Mouse (Mus musculus) v-Abl transformed pro-B cells (cell line): ENCODE results near the gene Nfil3.

Source experiments
- in situ Hi-C, 2 experiments: fragments of 400-800 bp; cut with MboI; formaldehyde crosslinking; loops; one replicate each; pipeline ENCODE4 v1.15.1; 2025; ENCODE audit not compliant: unreplicated experiment in 2 of 2

The Nfil3 gene

DNA sequence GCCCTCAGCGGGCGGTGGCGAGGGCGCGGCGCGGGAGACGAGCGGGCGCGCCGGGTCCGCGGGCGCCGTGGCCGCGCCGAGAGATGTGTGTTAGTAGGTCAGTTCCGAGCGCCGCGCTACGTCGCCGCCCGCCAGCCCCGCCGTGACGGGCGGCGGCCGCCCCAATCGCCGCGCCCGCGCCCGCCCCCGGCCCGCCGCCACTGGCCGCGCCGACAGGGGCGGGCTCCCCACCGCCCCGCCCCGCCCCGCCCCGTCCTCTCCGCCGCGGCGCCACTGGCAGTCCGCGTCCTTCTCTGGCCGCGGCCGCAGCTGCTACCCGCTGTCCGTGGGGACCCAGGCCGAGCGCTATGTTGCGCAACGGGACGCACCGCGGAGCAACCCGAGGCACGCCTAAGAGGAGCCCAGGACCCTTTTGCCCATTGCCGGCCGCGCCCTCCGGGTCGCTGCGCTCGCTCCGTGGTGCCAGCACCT, at the start of gene Nfil3:
Gene Nfil3, minus strand, starts transcription at position 123 of the 471 bp plus-strand sequence.
- in situ Hi-C loops: loop anchor here (5.0 to 25.0 kb wide), 4 partner anchors 146 to 1144 kb away; partner anchors contain the start of gene Gadd45g (in 2 of the 2)

DNA sequence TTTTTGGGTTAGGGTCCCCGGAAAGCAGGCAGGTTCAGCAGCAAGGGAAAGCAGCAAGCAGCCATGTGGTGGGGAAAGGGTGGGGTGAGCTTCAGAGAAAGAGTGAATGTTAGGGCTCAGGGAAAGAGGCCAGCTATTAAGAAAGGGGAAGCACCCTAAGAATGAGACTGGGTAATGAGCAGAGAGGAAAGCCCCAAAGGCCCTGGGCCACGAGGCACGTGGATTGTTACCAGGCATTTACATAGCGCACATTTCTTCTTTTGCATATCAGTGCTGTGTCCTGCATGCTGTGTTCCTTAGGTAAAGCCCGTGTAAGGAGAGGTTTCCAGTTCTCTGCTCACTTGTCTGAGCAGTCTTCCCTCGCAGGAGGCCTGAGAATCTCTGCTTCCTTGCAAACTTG, 43.4 kb upstream of the Nfil3 start:
- in situ Hi-C loops: no loop called here

DNA sequence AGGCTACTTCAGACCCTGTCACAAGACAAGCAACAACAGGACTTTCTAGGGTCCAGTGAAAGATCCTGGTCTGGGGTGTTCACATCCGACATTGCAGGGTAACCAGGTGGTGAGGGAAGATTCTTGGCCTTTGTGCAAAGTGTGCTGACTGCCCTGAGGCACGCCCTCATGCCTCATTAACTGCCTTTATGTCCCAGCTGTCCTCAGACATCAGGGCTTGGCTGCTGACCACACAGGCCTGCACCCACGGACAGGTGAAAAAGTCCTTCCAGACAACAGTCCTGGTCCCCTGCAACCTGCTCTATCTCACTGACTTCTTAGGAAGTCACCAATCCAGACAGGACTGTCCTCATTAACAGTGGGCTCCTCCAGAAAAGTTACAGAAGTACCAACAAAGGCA, 39.4 kb upstream of the Nfil3 start:
- in situ Hi-C loops: no loop called here

DNA sequence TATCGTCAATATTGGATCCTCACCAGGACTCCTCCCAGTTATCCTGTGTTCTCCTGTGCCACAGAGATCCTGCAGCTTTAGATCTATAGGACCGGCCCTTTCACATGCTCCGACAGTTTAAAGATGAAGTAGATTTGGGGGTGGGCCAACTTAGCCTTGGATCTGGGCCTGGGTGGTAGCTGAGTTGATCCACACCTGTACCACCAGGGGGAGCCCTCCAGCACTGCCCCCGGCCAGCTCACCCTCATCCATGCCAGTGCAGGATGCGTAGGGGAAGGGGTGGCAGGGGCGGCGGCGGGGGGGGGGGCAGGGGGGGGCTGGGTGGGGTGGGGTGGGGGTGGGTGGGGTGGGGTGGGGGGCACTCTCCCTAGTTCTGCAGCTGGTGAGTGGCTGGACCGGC, 38.7 kb upstream of the Nfil3 start:
- in situ Hi-C loops: no loop called here

DNA sequence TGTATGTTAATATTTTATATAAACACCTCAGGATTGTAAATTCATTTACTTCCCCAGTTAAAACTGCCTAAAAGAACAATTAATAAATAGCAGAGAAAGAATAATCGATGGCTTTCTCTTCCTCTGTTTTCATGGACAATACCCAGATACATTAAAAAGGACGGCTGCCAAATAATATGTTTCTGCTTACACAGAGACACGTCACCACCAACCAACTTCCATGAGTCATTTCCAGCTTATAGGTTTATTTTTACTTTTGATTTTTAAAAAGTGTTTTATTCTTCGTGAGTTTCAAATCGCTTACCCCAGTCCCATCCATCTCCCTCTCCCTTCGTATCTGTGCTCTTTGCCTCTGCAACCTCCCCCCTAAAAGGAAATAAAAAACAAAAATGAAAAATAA, 38.1 kb upstream of the Nfil3 start:
- in situ Hi-C loops: no loop called here

DNA sequence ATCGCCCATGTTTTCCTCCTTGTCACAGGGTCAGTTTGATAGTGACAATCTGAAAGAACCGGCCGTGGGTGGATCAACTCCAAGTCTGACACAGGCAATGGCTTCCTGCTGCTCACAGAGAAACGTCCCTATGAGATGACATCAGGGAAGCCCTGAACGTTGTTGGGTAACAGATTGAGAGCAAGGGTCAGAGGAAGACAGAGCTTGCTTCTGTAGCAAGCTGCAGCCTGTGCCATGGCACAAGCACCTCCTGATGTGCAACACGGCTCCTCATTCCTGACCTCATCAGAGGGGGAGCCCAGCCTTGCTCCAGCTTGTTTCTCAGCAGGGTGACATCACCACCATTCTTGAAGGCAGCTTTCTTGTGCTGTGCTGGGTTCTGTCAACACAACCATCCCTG, 37.1 kb upstream of the Nfil3 start:
- in situ Hi-C loops: no loop called here

DNA sequence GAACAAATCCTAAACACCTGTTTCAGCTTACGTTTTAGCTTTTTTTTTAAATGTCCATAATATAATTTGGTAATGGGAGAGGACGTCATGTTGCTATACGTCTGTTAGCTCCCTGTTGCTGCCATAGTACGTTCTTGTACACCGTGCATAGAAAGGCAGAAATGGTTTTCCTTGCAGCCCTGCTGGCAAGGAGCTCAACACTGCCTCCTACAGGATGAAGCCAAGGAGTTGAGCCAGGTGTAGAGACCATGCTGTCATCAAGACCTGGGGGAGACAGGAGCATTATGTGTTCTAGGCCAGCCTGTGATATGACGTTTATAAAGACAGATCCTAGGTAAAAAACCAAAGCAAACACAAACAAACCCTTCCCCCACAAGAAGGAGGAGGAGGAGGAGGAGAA, 36.2 kb upstream of the Nfil3 start:
- in situ Hi-C loops: no loop called here

DNA sequence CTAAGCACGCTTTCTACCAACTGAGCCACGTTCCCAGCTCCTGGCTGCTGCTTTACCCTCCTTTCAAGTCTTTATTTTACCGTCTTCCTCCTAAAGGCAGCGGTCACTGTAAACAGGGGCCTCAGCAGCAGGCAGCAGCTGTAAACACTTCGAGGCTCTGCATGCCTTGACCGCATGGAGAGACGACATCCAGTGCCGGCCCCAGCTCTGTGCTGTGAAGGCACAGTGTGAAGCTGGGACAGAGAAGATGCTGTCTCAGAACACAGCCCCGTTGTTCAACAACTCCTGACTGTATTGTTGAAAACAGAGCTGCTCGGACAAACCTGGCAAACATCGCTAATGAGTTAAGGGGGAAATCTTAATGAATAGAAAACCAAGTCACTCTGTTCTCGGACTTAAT, 30.6 kb upstream of the Nfil3 start:
- in situ Hi-C loops: no loop called here

DNA sequence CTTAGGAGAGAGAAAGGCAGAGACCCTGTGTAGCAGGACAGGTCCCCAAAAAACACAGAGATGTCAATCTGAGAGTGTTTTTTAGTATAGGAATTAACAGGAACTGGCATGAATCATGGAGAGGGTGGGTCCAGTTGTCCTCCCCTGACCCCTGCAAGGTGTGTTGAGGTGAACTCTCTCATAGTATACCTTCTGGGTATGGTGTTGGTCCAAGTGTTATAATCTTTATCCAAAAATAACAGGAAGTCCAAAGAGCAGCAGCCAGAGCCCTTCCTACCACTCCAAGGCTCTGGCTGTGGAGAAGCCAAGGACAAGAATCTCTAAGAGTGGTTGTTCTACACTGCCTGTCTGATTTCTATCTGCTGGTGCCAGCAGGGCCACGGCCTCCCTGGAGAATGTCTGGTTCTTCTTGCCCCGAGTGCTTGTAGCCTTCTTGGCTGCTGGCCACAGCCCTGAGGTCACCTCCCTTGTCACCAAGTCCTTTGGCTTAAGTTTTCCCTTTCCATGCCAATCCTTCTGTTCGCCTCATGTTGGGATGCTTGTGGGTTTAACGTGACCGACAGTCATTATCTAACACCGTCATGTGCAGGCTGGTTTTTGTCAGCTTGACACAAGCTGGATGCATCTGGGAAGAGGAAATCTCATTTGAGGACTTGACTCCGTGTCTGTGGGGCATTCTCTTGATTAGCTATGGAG, 27.8 kb upstream of the Nfil3 start:
- in situ Hi-C loops: no loop called here

DNA sequence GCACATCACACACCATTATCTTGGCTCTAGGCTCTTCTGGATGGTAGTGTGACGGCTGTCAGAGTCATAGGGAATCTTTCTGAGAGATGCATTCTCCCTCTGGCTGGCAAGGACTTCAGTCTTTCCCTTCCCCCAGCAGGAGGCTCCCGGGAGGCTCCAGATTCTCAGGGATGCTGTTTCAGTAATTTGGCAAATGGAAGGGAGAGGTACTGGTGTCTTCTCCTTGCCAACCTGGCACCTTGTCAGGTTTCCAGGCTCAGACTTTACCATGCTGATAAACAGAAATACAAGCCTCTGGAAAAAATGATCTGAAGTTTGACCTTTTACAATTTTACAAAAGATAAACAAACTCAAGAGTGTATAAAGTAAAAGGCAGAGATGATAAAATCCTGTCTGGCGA, 26.9 kb upstream of the Nfil3 start:
- in situ Hi-C loops: no loop called here

DNA sequence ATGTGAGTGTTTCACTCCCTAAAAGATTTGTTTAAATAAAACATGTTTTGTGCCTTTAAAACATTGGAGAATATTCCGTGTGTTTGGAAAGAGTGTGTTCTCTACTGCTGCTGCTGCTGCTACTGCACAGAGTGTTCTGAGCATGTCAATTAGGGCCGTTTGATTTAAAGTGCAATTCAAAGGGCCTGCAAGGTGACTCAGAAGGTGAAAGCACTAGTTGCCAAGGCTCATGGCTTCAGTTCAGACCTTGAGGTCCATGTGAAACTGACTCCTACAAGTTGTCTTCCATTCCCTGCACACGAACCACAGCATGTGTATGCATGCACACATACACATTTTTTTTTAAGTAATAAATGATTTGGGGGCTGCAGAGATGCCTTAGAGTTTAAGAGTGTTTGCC, 22.4 kb upstream of the Nfil3 start:
- in situ Hi-C loops: no loop called here

DNA sequence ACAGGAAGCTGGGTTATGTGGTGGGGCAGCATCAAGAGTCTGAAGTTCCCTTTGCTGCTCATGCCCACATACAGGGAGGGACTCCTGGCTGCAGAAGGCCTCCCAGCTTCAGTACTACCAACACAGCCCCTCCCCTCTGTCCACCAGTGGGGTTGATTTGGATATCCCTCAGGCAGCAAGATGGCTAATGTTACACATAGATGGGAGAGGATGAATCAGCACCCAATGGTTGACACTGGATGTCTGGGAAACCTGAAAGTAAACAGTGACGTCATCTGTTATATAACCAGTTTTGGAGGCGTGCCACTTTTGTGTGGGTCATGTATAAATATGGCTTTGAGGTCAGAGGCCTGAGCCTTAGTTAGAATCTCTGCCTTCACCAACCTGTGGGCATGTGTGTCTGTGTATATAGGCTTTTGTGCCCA, 20.6 kb upstream of the Nfil3 start:
- in situ Hi-C loops: no loop called here

DNA sequence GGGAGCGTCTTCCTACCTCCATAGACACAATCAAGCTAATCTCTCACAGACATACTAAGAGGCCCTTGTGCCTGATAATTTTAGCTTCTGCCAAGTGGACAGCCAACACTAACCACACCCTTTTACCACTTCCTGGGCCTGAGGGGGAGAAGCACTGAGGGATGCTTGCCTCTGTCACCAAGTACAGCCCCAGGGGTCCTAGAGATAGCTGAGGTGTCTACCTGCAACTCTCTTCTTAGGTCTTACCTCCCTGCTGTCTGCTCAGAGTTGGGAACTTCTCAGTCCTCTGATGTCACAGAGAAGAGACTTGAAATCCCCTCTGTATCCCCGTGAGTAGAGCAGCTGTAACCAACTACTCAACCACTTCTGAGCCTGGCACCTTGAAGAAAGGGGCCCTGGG, 19.6 kb upstream of the Nfil3 start:
- in situ Hi-C loops: no loop called here

DNA sequence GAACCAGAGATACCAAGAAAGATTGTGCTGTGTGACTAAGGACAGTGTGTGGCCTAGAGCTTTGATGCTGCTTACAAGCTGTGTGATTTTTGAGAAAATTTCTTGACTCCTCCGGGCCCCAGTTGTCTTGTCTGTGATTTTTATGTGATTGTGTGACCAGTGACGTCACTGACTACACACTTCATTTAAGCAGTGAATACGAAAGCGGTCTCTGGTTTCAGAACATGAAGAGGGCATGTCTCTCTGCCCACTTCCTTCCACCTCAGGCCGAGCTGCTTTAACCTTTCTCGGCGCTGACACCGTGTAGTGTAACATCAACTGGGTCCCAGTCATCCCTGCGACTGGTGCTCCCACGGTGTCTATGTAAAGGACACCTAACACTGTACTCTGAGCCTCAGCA, 17.7 kb upstream of the Nfil3 start:
- in situ Hi-C loops: loop anchor here (25.0 kb wide), 1 partner anchor 1161 kb away; the partner anchor contains the start of gene Gadd45g (in 2 of the 2)

DNA sequence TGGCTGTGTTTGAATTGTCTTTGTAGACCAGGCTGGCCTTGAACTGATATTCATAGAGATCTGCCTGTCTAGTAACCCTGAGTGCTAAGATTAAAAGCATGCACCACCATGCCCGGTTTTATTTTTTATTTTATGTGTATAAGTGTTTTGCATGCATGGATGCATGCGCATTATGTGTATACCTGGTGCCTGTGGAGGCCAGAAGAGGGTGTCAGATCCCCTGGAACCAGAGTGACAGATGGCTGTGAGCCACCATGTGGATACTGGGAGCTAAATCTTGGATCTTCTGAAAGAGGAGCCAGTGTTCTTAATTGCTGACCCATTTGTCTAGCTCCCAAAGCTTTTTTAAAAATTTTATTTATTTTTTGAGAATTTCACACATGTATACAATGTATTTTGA, 16.9 kb upstream of the Nfil3 start:
- in situ Hi-C loops: loop anchor here (25.0 kb wide), 1 partner anchor 1161 kb away; the partner anchor contains the start of gene Gadd45g (in 2 of the 2)

DNA sequence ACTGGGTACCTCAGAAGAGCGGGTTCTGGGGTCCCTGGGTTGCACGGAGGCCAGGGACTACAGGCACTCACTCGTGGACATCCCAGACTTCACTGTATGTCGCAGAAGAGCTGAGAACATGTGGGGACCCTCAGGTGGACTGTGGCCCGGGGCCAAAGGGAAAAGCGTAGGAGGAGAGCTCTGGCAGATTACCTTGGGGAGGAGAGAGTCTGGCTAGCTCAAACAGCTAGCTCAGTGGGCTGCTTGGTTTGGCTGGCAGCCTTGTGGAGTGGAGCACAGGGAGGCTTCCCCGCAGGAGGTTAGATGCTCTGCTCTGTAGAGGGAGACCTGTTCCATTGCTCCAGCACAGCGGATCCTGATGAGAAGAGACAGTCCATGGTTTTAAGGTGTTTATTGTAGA, 15.3 kb upstream of the Nfil3 start:
- in situ Hi-C loops: loop anchor here (25.0 kb wide), 1 partner anchor 1159 kb away; the partner anchor contains the start of gene Gadd45g (in 2 of the 2)

DNA sequence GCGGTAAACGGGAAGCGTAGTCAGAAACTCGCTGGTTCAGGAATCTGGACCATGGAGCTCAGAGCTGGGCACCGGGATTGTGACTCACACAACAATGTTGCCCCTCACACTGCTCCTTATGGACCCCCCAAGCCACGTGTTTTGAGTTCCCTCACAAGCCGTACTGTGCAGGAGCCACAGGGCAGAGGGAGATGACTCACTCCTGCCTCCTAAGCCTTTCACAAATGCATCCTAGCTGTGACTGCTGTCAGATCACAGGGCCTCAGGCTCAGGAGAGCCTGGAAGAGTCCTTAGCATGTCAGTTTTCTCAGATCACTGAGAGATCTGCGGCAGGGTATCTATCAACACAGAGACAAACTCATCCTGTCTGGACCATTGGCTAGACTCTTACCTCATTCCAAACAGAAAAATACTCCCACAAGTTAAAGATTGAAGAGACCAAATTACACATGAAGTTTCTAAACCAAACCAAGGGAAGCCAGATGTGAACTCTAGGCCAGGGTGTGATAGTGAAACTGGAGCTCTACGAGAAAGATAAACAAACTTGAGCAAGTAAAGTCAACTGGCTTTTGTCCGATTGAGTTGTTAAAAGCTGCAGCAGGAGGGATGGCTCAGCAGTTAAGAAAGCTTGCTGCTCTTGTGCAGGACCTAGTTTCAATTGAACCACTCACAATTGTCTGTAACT, 13.5 kb upstream of the Nfil3 start:
- in situ Hi-C loops: loop anchor here (25.0 kb wide), 1 partner anchor 1157 kb away; the partner anchor contains the start of gene Gadd45g (in 2 of the 2)

DNA sequence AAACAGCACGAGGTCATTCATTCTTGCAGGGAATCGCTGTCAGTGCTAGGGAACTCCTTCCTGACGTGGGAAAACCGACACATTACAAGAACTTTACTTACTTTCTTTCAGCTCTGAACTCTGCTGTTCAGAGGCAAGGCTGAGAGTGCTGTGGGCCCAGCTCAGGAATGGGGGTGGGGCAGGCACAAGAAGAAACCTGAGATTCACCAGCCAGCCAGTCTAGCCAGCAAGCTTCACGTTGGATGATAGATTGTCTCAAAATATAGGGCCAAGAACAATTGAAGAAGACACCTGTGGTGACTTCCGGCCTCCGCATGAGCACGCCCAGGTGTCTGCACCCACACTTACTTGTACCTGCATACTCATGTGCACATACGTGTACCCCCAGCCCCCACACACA, 9.3 kb upstream of the Nfil3 start:
- in situ Hi-C loops: loop anchor here (25.0 kb wide), 1 partner anchor 1153 kb away; the partner anchor contains the start of gene Gadd45g (in 2 of the 2)

DNA sequence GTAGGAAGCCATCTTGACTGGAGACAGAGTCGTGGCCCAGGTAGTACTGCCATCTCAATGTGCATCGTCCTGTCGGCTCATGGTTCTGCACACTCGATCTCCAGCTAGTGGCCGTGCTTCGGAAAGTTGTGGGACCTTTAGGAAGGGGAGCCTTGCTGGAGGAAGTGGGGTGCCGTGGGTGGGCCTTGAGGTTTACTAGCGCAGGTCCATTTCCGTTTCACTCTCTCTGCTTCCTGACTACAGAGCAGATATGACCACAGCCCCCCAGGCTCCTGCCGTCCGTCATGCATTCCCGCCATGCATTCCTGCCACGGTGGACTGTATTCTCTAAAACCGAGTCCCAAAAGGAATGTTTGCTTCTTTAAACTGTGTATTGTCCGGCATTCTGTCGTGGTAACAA, 8.1 kb upstream of the Nfil3 start:
- in situ Hi-C loops: loop anchor here (5.0 to 25.0 kb wide), 3 partner anchors 154 to 1152 kb away; partner anchors contain the start of gene Gadd45g (in 2 of the 2)

DNA sequence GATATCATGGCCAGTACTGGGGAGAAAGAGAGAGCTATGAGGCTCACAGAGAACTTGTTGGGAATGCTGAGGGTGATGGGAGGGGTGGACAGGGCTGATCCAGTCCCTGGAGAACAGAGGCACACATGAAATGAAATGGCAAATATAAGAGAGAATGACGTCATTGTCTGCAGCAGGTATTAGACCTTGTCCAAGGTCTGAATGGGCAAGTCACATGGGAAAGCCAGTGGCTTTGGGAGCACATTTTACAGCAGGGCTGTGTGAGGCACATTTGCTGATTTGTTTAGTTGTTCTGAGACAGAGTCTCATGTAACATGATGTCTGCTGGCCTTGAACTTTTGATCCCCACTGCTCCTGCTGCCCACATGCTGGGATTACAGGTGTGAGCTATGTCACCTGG, 7.0 kb upstream of the Nfil3 start:
- in situ Hi-C loops: loop anchor here (5.0 to 25.0 kb wide), 3 partner anchors 153 to 1151 kb away; partner anchors contain the start of gene Gadd45g (in 2 of the 2)

DNA sequence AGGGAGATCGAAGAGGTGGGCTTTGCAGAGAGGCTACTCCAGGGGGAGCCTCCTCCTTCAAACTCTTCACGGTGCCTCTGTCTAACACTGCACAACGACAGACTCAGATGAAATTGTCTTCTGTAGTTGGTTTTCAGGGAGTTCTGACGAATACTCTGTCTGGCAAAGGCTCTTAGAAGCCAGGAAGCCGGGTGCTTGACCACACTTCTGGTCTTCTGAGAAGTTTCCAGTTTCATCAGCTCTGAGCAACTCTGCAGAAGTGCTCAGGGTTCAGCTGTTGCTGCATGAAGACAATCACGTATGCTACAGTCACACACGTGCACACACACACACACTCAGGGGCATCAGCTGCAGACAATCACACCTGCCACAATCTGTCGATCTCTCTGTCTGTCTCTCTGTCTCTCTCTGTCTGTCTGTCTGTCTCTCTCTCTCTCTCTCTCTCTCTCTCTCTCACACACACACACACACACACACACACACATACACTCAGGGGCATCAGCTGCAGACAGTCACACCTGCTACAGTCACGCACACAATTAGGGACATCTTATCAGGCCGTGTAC, 5.4 kb upstream of the Nfil3 start:
- in situ Hi-C loops: loop anchor here (5.0 to 25.0 kb wide), 3 partner anchors 151 to 1149 kb away; partner anchors contain the start of gene Gadd45g (in 2 of the 2)
